ENCODE assay signal across 9 mouse cellular contexts in genomic region chr6:134620846-134621551, GRCm38 (mm10). TPM values are rescaled to one million over a fixed set of nuclear protein-coding genes. Genes with fewer than 3 reads are reported as not detected.
DNase-seq lines count a peak whose midpoint lies in the region; ATAC-seq and TF ChIP-seq lines count a peak whose summit lies in the region.
"Had no signal": no experiment of that assay in that cellular context is flagged by ENCODE, and none has a peak within 500 bp of the region (broad histone marks: within the 10 kb centered on the region; RNA-seq: fewer than 3 reads in every experiment).

No protein-coding gene starts in this region.

- no peak for TF ChIP-seq POLR2A in kidney, adult 2 months (IDR thresholded peaks at IDR 0.05; ENCODE audit: low read depth, low read length)

- 0 out of 2 replicates have a peak, but pooled peaks have one; percentile 62 for ATAC-seq in erythroblast, adult 5-6 weeks (replicated peaks; ENCODE audit: low FRiP score, poor library complexity, severe bottlenecking)
- no peak for ATAC-seq in activated CD4-positive, CD25-positive, alpha-beta regulatory T cell, adult 4 months

- H3K27ac ChIP-seq in kidney, adult 2 months (ENCODE audit: insufficient read depth, low read depth, low read length) = no peak overlapping the region

- no peak overlapping the region for H3K4me3 ChIP-seq in kidney, adult 2 months (ENCODE audit: insufficient read depth, low read depth, low read length)

- WGBS in kidney, adult 2 months = 72% methylated on average over 6 of the region's 6 CpGs

- TF ChIP-seq CTCF in kidney, adult 2 months (conservative IDR thresholded peaks at IDR 0.05; ENCODE audit: insufficient read depth, insufficient read length, low read depth, low read length) = peak; percentile 48; the same call in 1 of the 2 replicates

- no peaks in the 10 kb centered on the region for H3K4me1 ChIP-seq in kidney, adult 2 months (ENCODE audit: control insufficient read depth, insufficient read depth, low read length)

- intact Hi-C loops in left cerebral cortex, postnatal 14 days (cut with DNase I) = no loop called here

- no peaks in the 10 kb centered on the region for H3K36me3 ChIP-seq in kidney, adult 2 months (ENCODE audit: control insufficient read depth, insufficient read depth, low read length)
- no peaks in the 10 kb centered on the region for H3K36me3 ChIP-seq in splenic B cell, adult 2 months (ENCODE audit: control insufficient read depth, insufficient read depth, low read length, poor library complexity, severe bottlenecking)

- DNase-seq in kidney, adult 2 months = peak; percentile 25
- no peak for DNase-seq in kidney, postnatal 14 days
- peak; percentile 67 for DNase-seq in Muller cell, postnatal 12 days (ENCODE audit: inconsistent ontology term)
- peak; percentile 79 to 85 for DNase-seq in left cerebral cortex, postnatal 14 days (ENCODE audit: low spot score in 2 of 2)
- peak; percentile 35 for DNase-seq in splenic B cell, adult 2 months (ENCODE audit: low read depth, low spot score)
- DNase-seq in yolk sac, embryonic 10.5 days (ENCODE audit: low spot score) = no peak

- H3K27me3 ChIP-seq in kidney, adult 2 months (replicated peaks; ENCODE audit: control insufficient read depth, insufficient read depth, low read length) = no peaks in the 10 kb centered on the region
- H3K27me3 ChIP-seq in splenic B cell, adult 2 months (ENCODE audit: control insufficient read depth, insufficient read depth, low read length, poor library complexity, severe bottlenecking) = no peaks in the 10 kb centered on the region
- H3K27me3 ChIP-seq: megakaryocyte, embryonic 14.5 days had no signal

RNA-seq across cellular contexts. Expression of gene Mansc1, which starts 11.3 kb away (rescaled TPM):
- 8.8 and 9.6 TPM in 2 replicates for polyA plus RNA-seq in kidney, adult 2 months (2012; rRNA removed)
- 1.3 and 2.3 TPM in 2 replicates for total RNA-seq in erythroblast, adult 5-6 weeks (2015; ENCODE audit: low replicate concordance)
- total RNA-seq in erythroblast, adult 5-6 weeks (2017; ENCODE audit: low replicate concordance) = 0.26 and 0.70 TPM in 2 replicates
- total RNA-seq in left cerebral cortex, postnatal 14 days (2021) = 1 to 10 TPM; 7.5 to 7.8 TPM
- polyA plus RNA-seq in activated CD4-positive, CD25-positive, alpha-beta regulatory T cell, adult 4 months (2017; shearing (Covaris generic)) = 1 to 10 TPM; 8.6 to 9.9 TPM

RNA-seq across cellular contexts. Expression of gene Borcs5, which starts 18.3 kb away (rescaled TPM):
- polyA plus RNA-seq in kidney, adult 2 months (2012; rRNA removed) = 14.5 and 15.1 TPM in 2 replicates
- 7.7 and 7.9 TPM in 2 replicates for total RNA-seq in erythroblast, adult 5-6 weeks (2015; ENCODE audit: low replicate concordance)
- total RNA-seq in erythroblast, adult 5-6 weeks (2017; ENCODE audit: low replicate concordance) = 2.0 and 4.3 TPM in 2 replicates
- 10 to 100 TPM; 28.3 to 30.9 TPM for total RNA-seq in left cerebral cortex, postnatal 14 days (2021)
- 10 to 100 TPM; 10.8 to 15.5 TPM for polyA plus RNA-seq in activated CD4-positive, CD25-positive, alpha-beta regulatory T cell, adult 4 months (2017; shearing (Covaris generic))

RNA-seq across cellular contexts. Expression of gene Lrp6, which starts 54.2 kb away (rescaled TPM):
- 39.6 and 46.0 TPM in 2 replicates for polyA plus RNA-seq in kidney, adult 2 months (2012; rRNA removed)
- total RNA-seq in erythroblast, adult 5-6 weeks (2015; ENCODE audit: low replicate concordance) = 2.3 and 6.0 TPM in 2 replicates
- 5.2 and 7.9 TPM in 2 replicates for total RNA-seq in erythroblast, adult 5-6 weeks (2017; ENCODE audit: low replicate concordance)
- 10 to 100 TPM; 41.5 to 46.1 TPM for total RNA-seq in left cerebral cortex, postnatal 14 days (2021)
- 1 to 10 TPM; 6.8 to 8.7 TPM for polyA plus RNA-seq in activated CD4-positive, CD25-positive, alpha-beta regulatory T cell, adult 4 months (2017; shearing (Covaris generic))

Comparison
In these comparisons a context has a peak if more than half of its experiments do, and no peak if none do; other contexts are left out.
1. DNase-seq: peak in kidney, adult 2 months (single experiment), Muller cell, postnatal 12 days (single experiment), left cerebral cortex, postnatal 14 days (2 of 2) and splenic B cell, adult 2 months (single experiment); none in kidney, postnatal 14 days (single experiment) and yolk sac, embryonic 10.5 days (single experiment).
2. RNA of gene Lrp6, which starts 54.2 kb away (total RNA-seq): 41.5 to 46.1 TPM in left cerebral cortex, postnatal 14 days; 2.3 to 7.9 TPM in erythroblast, adult 5-6 weeks; every median in the first group is over 4 times any median in the second.